Mouse (Mus musculus) MEL (cell line): ENCODE measurements at regions not wholly inside any gene's neighbourhood (a gene's known extent, or its start where the extent isn't known, plus 50 kb on each side); places are given as distances from the start of the nearest gene placed in this dataset.

ENCODE experiments used
- HCFC1 ChIP-seq: IDR thresholded peaks from 2 replicates; pipeline ENCODE4 v1.6.1; 2012; ENCODE audit warnings: low read depth, mild to moderate bottlenecking, inconsistent platforms, low read length, improper control_type of control experiment, moderate library complexity
- JUND ChIP-seq: IDR thresholded peaks from 2 replicates; pipeline ENCODE4 v1.6.1; 2011; ENCODE audit warnings: low read depth, mild to moderate bottlenecking, improper control_type of control experiment, low read length
- NRF1 ChIP-seq: IDR thresholded peaks from 2 replicates; pipeline ENCODE4 v1.6.1; 2014; ENCODE audit warnings: low read depth, mild to moderate bottlenecking, inconsistent platforms, low read length, improper control_type of control experiment, moderate library complexity; ENCODE audit not compliant: poor library complexity, insufficient read depth, severe bottlenecking
- POLR2A ChIP-seq, 2 experiments: IDR thresholded peaks; 2 replicates each; pipeline ENCODE4 v1.6.1; 2011 to 2012; ENCODE audit warnings: low read length in 2 of 2, mild to moderate bottlenecking in 2 of 2, control low read depth in 1 of 2, improper control_type of control experiment in 1 of 2, low read depth in 1 of 2, moderate library complexity in 1 of 2; ENCODE audit not compliant: control insufficient read depth in 1 of 2, insufficient read depth in 1 of 2, poor library complexity in 1 of 2
- TBP ChIP-seq: IDR thresholded peaks from 2 replicates; pipeline ENCODE4 v1.8.0; 2011; ENCODE audit warnings: low read depth, low read length, improper control_type of control experiment
- USF2 ChIP-seq, 2 experiments: IDR thresholded peaks; 2 replicates each; pipeline ENCODE4 v1.6.1; 2011 to 2012; ENCODE audit warnings: improper control_type of control experiment in 2 of 2, low read length in 2 of 2, borderline replicate concordance in 1 of 2, inconsistent platforms in 1 of 2, low read depth in 1 of 2, mild to moderate bottlenecking in 1 of 2; ENCODE audit not compliant: insufficient read depth in 1 of 2
- ZNF384 ChIP-seq: IDR thresholded peaks from 2 replicates; pipeline ENCODE4 v1.6.1; 2012; ENCODE audit warnings: low read depth, mild to moderate bottlenecking, inconsistent platforms, low read length, improper control_type of control experiment

DNA sequence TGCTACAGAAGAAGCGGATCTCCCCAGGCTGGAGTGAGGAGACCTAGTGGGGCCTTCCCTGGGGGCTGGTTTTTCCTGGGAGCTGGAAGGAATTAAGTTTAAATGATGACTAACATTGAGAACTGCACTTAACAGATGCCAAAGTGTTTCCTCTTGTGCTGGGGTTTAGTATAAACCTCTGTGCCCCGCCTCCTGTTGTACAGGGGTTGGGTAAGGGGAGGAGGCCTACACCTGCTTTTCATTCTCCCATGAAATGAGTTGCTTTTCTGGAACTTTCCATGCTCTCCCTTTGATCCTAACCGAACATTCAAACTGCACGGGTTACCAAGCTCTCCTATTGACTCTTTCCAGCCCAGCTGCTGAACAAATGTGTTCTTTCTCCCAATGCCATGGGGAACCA lies 167.7 kb downstream of the Uaca start:
- TF ChIP-seq TBP: no peak
- TF ChIP-seq JUND: no peak
- no peak for TF ChIP-seq ZNF384
- no peak for TF ChIP-seq USF2 (IDR thresholded peaks at IDR 0.05; ENCODE audit: borderline replicate concordance in 1 of 2, insufficient read depth in 1 of 2, low read depth in 1 of 2, low read length in 2 of 2)
- no peak for TF ChIP-seq POLR2A (IDR thresholded peaks at IDR 0.05; ENCODE audit: control insufficient read depth in 1 of 2, insufficient read depth in 1 of 2, low read depth in 1 of 2, low read length in 2 of 2, poor library complexity in 1 of 2)
- TF ChIP-seq NRF1: no peak
- TF ChIP-seq HCFC1: no peak
